Mouse (Mus musculus): ENCODE results near the gene Rragc. TPM values are rescaled to one million over a fixed set of nuclear protein-coding genes. Genes with fewer than 3 reads are reported as not detected.

Gene Rragc
- polyA plus RNA-seq, 1 experiment from 2014 or later = 44.4 TPM

Other genes starting within 250 kb of the Rragc start
- 47.1 and 58.8 TPM in 2 replicates for gene Macf1, start 233.1 kb upstream of the Rragc start, polyA plus RNA-seq (2015; fragmentation: Nextera tagmentation; extraction: Ambion mirVana)
- gene Ndufs5, start 199.2 kb upstream of the Rragc start, polyA plus RNA-seq (2015; fragmentation: Nextera tagmentation; extraction: Ambion mirVana) = 519 and 560 TPM in 2 replicates
- 44.3 and 48.8 TPM in 2 replicates for gene Akirin1, start 167.1 kb upstream of the Rragc start, polyA plus RNA-seq (2015; fragmentation: Nextera tagmentation; extraction: Ambion mirVana)
- 3.4 and 4.1 TPM in 2 replicates for gene Rhbdl2, start 129.6 kb upstream of the Rragc start, polyA plus RNA-seq (2015; fragmentation: Nextera tagmentation; extraction: Ambion mirVana)
- gene 4933427I04Rik, start 57.8 kb upstream of the Rragc start, polyA plus RNA-seq (2015; fragmentation: Nextera tagmentation; extraction: Ambion mirVana) = 0.06 TPM in 1 of 2 replicates, not detected in the other
- gene Mycbp, start 12.6 kb upstream of the Rragc start, polyA plus RNA-seq (2015; fragmentation: Nextera tagmentation; extraction: Ambion mirVana) = 49.1 and 55.4 TPM in 2 replicates
- not detected in 2 replicates for gene 4930535I16Rik, start 576 bp downstream of the Rragc start, polyA plus RNA-seq (2015; fragmentation: Nextera tagmentation; extraction: Ambion mirVana)